Mouse (Mus musculus) liver, adult 2 months (tissue): ENCODE results near the gene Upk3bl.
"Not testable (repeated sequence)": the region's sequence is repeated elsewhere in the genome, so short reads cannot be mapped to it uniquely, and the experiment has no call there.

Experiments used
- CTCF ChIP-seq: fragments of 200-500 bp; IDR thresholded peaks from 2 replicates; pipeline ENCODE4 v1.5.1; 2011; ENCODE audit warnings: low read depth, low read length, control low read depth
- POLR2A ChIP-seq: fragments of 200-500 bp; IDR thresholded peaks from 2 replicates; pipeline ENCODE4 v1.6.1; 2011; ENCODE audit warnings: low read length, control low read depth; ENCODE audit not compliant: insufficient read depth; ENCODE audit errors: extremely low read depth

GRCm38 (mm10) chr5:136066404-136067148 lies 12.3 kb downstream of the Upk3bl start:
- TF ChIP-seq POLR2A, CTCF: not testable (repeated sequence)
